ENCODE assay signal across 10 mouse cellular contexts in genomic region chr7:111739371-111739765, GRCm38 (mm10). TPM values are rescaled to one million over a fixed set of nuclear protein-coding genes. Genes with fewer than 3 reads are reported as not detected.
DNase-seq lines count a peak whose midpoint lies in the region; ATAC-seq and TF ChIP-seq lines count a peak whose summit lies in the region.
"Had no signal": no experiment of that assay in that cellular context is flagged by ENCODE, and none has a peak within 500 bp of the region (broad histone marks: within the 10 kb centered on the region; RNA-seq: fewer than 3 reads in every experiment).

No protein-coding gene starts in this region.

- DNase-seq in hindbrain, embryonic 10.5 days (ENCODE audit: low spot score) = peak; percentile 25
- DNase-seq in hindbrain, embryonic 14.5 days (ENCODE audit: low spot score) = no peak
- peak; percentile 58 for DNase-seq in embryo, embryonic 10 days (ENCODE audit: low spot score)
- DNase-seq in lung, postnatal 0 days (ENCODE audit: low spot score) = no peak
- DNase-seq in thymus, postnatal 0 days (ENCODE audit: low spot score) = no peak
- no peak for DNase-seq in cerebellum, postnatal 36 days

- 62% methylated on average over 5 of the region's 5 CpGs for WGBS in hindbrain, embryonic 10.5 days
- WGBS in hindbrain, embryonic 14.5 days = 70% methylated on average over 5 of the region's 5 CpGs
- 40% methylated on average over 5 of the region's 5 CpGs for WGBS in heart, embryonic 13.5 days
- 41% methylated on average over 5 of the region's 5 CpGs for WGBS in lung, postnatal 0 days

- no peak for ATAC-seq in hindbrain, embryonic 14.5 days (ENCODE audit: low FRiP score)
- ATAC-seq in heart, embryonic 13.5 days (ENCODE audit: extremely low read depth, insufficient number of reproducible peaks, low FRiP score, low TSS enrichment) = no peak
- ATAC-seq in lung, postnatal 0 days = peak; percentile 16; the same call in 1 of the 2 replicates
- no peak for ATAC-seq in CD4-positive, CD25-positive, alpha-beta regulatory T cell, adult 4 months

- peak overlapping the region; percentile 74 for H3K27ac ChIP-seq in hindbrain, embryonic 10.5 days
- H3K27ac ChIP-seq in hindbrain, embryonic 14.5 days = no peak overlapping the region
- 0 out of 2 replicates have a peak overlapping the region, but pooled peaks have one; percentile 24 for H3K27ac ChIP-seq in heart, embryonic 13.5 days (replicated peaks)
- 0 out of 2 replicates have a peak overlapping the region, but pooled peaks have one; percentile 4 for H3K27ac ChIP-seq in lung, postnatal 0 days (ENCODE audit: low read length)
- H3K27ac ChIP-seq: limb, embryonic 15.5 days had no signal

- H3K4me2 ChIP-seq in hindbrain, embryonic 14.5 days (replicated peaks) = no peak overlapping the region
- H3K4me2 ChIP-seq in heart, embryonic 13.5 days = no peak overlapping the region
- no peak overlapping the region for H3K4me2 ChIP-seq in lung, postnatal 0 days (replicated peaks; ENCODE audit: low read depth, low read length)
- H3K4me2 ChIP-seq: limb, embryonic 15.5 days; midbrain, embryonic 11.5 days had no signal

- no peaks in the 10 kb centered on the region for H3K9me3 ChIP-seq in hindbrain, embryonic 10.5 days
- H3K9me3 ChIP-seq in hindbrain, embryonic 14.5 days (ENCODE audit: control insufficient read depth, low read length) = no peaks in the 10 kb centered on the region
- H3K9me3 ChIP-seq in heart, embryonic 13.5 days = no peaks in the 10 kb centered on the region
- no peaks in the 10 kb centered on the region for H3K9me3 ChIP-seq in lung, postnatal 0 days (ENCODE audit: low read length)
- H3K9me3 ChIP-seq: limb, embryonic 15.5 days had no signal

- no peak for TF ChIP-seq EP300 in lung, postnatal 0 days (IDR thresholded peaks at IDR 0.05)

- H3K27me3 ChIP-seq in hindbrain, embryonic 10.5 days (ENCODE audit: insufficient read depth, poor library complexity, severe bottlenecking) = no peaks in the 10 kb centered on the region
- no peaks in the 10 kb centered on the region for H3K27me3 ChIP-seq in hindbrain, embryonic 14.5 days (ENCODE audit: control insufficient read depth, insufficient read depth, low read length)
- no peaks in the 10 kb centered on the region for H3K27me3 ChIP-seq in heart, embryonic 13.5 days (replicated peaks)
- H3K27me3 ChIP-seq in lung, postnatal 0 days (replicated peaks; ENCODE audit: insufficient read depth, low read length) = no peaks in the 10 kb centered on the region
- H3K27me3 ChIP-seq: limb, embryonic 15.5 days had no signal

- H3K4me1 ChIP-seq in hindbrain, embryonic 10.5 days (replicated peaks) = peaks cover 47% of the 10 kb centered on the region
- H3K4me1 ChIP-seq in hindbrain, embryonic 14.5 days (replicated peaks; ENCODE audit: control insufficient read depth, insufficient read depth, low read length) = peaks cover 16% of the 10 kb centered on the region
- H3K4me1 ChIP-seq in heart, embryonic 13.5 days = peaks cover 52% of the 10 kb centered on the region
- peaks cover 29% of the 10 kb centered on the region for H3K4me1 ChIP-seq in lung, postnatal 0 days (ENCODE audit: insufficient read depth, low read depth, low read length)

- no peaks in the 10 kb centered on the region for H3K36me3 ChIP-seq in hindbrain, embryonic 10.5 days
- no peaks in the 10 kb centered on the region for H3K36me3 ChIP-seq in hindbrain, embryonic 14.5 days (replicated peaks; ENCODE audit: control insufficient read depth, insufficient read depth)
- no peaks in the 10 kb centered on the region for H3K36me3 ChIP-seq in heart, embryonic 13.5 days
- no peaks in the 10 kb centered on the region for H3K36me3 ChIP-seq in lung, postnatal 0 days (ENCODE audit: insufficient read depth, low read length)
- H3K36me3 ChIP-seq: limb, embryonic 15.5 days had no signal

- H3K4me3 ChIP-seq in hindbrain, embryonic 10.5 days = no peak overlapping the region
- no peak overlapping the region for H3K4me3 ChIP-seq in hindbrain, embryonic 14.5 days (replicated peaks; ENCODE audit: low read length)
- no peak overlapping the region for H3K4me3 ChIP-seq in heart, embryonic 13.5 days
- H3K4me3 ChIP-seq in lung, postnatal 0 days (ENCODE audit: low read depth, low read length) = no peak overlapping the region
- H3K4me3 ChIP-seq: limb, embryonic 15.5 days had no signal

- H3K9ac ChIP-seq in hindbrain, embryonic 14.5 days = no peak overlapping the region
- peak overlapping the region; percentile 28; the same call in 1 of the 2 replicates for H3K9ac ChIP-seq in heart, embryonic 13.5 days
- no peak overlapping the region for H3K9ac ChIP-seq in lung, postnatal 0 days (replicated peaks; ENCODE audit: low read depth)
- H3K9ac ChIP-seq: limb, embryonic 15.5 days had no signal

- no peak for TF ChIP-seq CTCF in lung, postnatal 0 days (IDR thresholded peaks at IDR 0.05)

RNA-seq across cellular contexts. Expression of gene Galnt18, which starts 40.4 kb away (rescaled TPM):
- polyA plus RNA-seq in hindbrain, embryonic 10.5 days (2016; fragmentation: Nextera tagmentation; extraction: Ambion mirVana) = 8.5 and 10.8 TPM in 2 replicates
- 10.9 and 14.2 TPM in 2 replicates for polyA plus RNA-seq in hindbrain, embryonic 14.5 days (2014; fragmentation: Nextera tagmentation; extraction: Ambion mirVana)
- polyA plus RNA-seq in heart, embryonic 13.5 days (2015; fragmentation: Nextera tagmentation; extraction: Ambion mirVana) = 12.1 and 14.2 TPM in 2 replicates
- polyA plus RNA-seq in lung, postnatal 0 days (2015; fragmentation: Nextera tagmentation; extraction: Ambion mirVana) = 112 and 125 TPM in 2 replicates
- 13.4 and 13.9 TPM in 2 replicates for polyA plus RNA-seq in thymus, postnatal 0 days (2015; fragmentation: Nextera tagmentation; extraction: Ambion mirVana)
- not detected for polyA plus RNA-seq in CD4-positive, CD25-positive, alpha-beta regulatory T cell, adult 4 months (2017; shearing (Covaris generic))

Comparison
In these comparisons a context has a peak if more than half of its experiments do, and no peak if none do; other contexts are left out.
1. DNase-seq: peak in hindbrain, embryonic 10.5 days (single experiment) and embryo, embryonic 10 days (single experiment); none in hindbrain, embryonic 14.5 days (single experiment), lung, postnatal 0 days (single experiment), thymus, postnatal 0 days (single experiment) and cerebellum, postnatal 36 days (0 of 2).